Mouse (Mus musculus) hindbrain, postnatal 0 days (tissue): ENCODE measurements at regions not wholly inside any gene's neighbourhood (a gene's known extent, or its start where the extent isn't known, plus 50 kb on each side); places are given as distances from the start of the nearest gene placed in this dataset.
A peak's percentile ranks its signal among the peaks of the same experiment; 100 is the strongest.

ENCODE experiments used
- ATAC-seq: fragments of 200-750 bp; cut with Nextera tagmentation; 2 replicates; pipeline ENCODE4 v1.8.0; 2017; ENCODE audit warnings: mild to moderate bottlenecking, moderate TSS enrichment, moderate library complexity
- DNase-seq: peaks from one replicate; pipeline ENCODE4 v3.0.0-alpha.2; 2015; ENCODE audit warnings: low spot score
- H3K27ac ChIP-seq: fragments of 300-500 bp; sonication (generic); 2 replicates; pipeline ENCODE4 v1.5.1; 2014; ENCODE audit warnings: mild to moderate bottlenecking
- H3K27me3 ChIP-seq: fragments of 300-500 bp; sonication (generic); 2 replicates; pipeline ENCODE4 v1.6.1; 2014; ENCODE audit warnings: low read length, mixed read lengths; ENCODE audit not compliant: insufficient read depth
- H3K36me3 ChIP-seq: fragments of 300-500 bp; sonication (generic); 2 replicates; pipeline ENCODE4 v1.6.1; 2014; ENCODE audit warnings: low read length, mixed read lengths; ENCODE audit not compliant: insufficient read depth
- H3K4me1 ChIP-seq: fragments of 300-500 bp; sonication (generic); 2 replicates; pipeline ENCODE4 v1.6.1; 2014; ENCODE audit warnings: antibody characterized with exemption, low read length, mixed read lengths; ENCODE audit not compliant: insufficient read depth
- H3K4me2 ChIP-seq: fragments of 300-500 bp; sonication (generic); 2 replicates; pipeline ENCODE4 v1.6.1; 2014; ENCODE audit warnings: low read depth, mild to moderate bottlenecking, low read length, moderate library complexity, mixed read lengths
- H3K4me3 ChIP-seq: fragments of 300-500 bp; sonication (generic); 2 replicates; pipeline ENCODE4 v1.5.1; 2014; ENCODE audit warnings: low read length
- H3K9ac ChIP-seq: fragments of 300-500 bp; sonication (generic); replicated peaks from 2 replicates; pipeline ENCODE4 v1.6.1; 2014; ENCODE audit warnings: mild to moderate bottlenecking, low read length, moderate library complexity, mixed read lengths
- H3K9me3 ChIP-seq: fragments of 300-500 bp; sonication (generic); 2 replicates; pipeline ENCODE4 v1.6.1; 2016; ENCODE audit warnings: low read length, mixed read lengths
- CTCF ChIP-seq: IDR thresholded peaks from 2 replicates; pipeline ENCODE4 v1.5.1; 2016; ENCODE audit warnings: antibody characterized with exemption, control low read depth, low read depth
- WGBS: fragments of 180-500 bp; shearing (Covaris S2); extraction: QIAGEN DNeasy Blood & Tissue Kit; methylation state at CpG from one replicate; pipeline ENCODE4 v1.1.7; 2014; 5-methylcytosine and 5-hydroxymethylcytosine counted together

DNA sequence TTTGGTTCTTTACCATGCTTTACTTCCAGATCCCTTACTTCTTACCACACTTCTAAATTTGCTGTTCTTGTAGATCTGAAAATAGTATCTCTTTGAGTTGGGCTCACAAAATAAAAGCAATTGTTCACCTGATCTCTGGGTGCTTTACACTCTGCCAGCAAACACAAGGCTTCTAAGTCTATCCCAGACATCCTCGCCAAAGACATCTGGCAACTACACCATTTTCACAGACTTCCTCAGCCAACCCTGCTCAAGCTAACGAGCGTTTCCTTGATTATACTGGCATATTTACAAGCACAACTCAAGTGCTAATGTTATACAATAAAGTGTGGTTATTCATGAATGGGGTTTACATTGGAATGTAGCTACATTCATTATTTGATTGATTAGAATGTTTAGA, 56.8 kb upstream of the Gm6657 start:
- 58% methylated on average over 3 of the region's 3 CpGs for WGBS
- DNase-seq = peak; percentile 7
- H3K36me3 ChIP-seq = no peaks in the 10 kb centered on the region
- no peak for TF ChIP-seq CTCF
- no peaks in the 10 kb centered on the region; the same call in 1 of the 2 replicates for H3K4me1 ChIP-seq
- H3K9me3 ChIP-seq = no peaks in the 10 kb centered on the region
- no peak for ATAC-seq
- H3K9ac ChIP-seq = no peak overlapping the region
- H3K4me3 ChIP-seq = no peak overlapping the region
- no peak overlapping the region for H3K4me2 ChIP-seq
- no peaks in the 10 kb centered on the region for H3K27me3 ChIP-seq
- no peak overlapping the region for H3K27ac ChIP-seq

DNA sequence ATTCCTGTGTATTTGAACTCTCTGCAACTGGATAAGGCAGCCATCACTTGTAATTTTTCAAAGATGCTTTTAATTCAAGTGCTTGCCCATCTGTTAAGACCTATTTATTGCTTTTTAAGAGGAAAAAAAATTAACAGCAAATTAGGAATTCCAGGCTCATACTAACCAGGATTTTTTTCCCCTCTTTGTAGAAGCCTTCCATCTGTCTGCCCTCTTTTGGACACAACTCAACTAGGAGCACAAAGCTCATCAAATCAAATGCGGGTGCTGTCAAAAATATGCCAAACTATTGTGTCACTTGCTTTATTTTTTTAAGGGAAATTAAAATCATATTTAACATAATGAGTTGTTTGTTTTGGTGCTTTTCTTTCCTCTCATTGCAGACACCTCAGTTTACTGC, 55.6 kb upstream of the Gm6657 start:
- DNase-seq (no peak), ATAC-seq (no peak)
- no peak overlapping the region for H3K4me2 ChIP-seq
- no peaks in the 10 kb centered on the region for H3K27me3 ChIP-seq
- H3K4me3 ChIP-seq = no peak overlapping the region
- H3K36me3 ChIP-seq = no peaks in the 10 kb centered on the region
- 80% methylated on average over 1 of the region's 1 CpGs for WGBS
- H3K4me1 ChIP-seq = no peaks in the 10 kb centered on the region
- H3K9ac ChIP-seq = no peak overlapping the region
- no peak for TF ChIP-seq CTCF
- no peaks in the 10 kb centered on the region for H3K9me3 ChIP-seq
- H3K27ac ChIP-seq = no peak overlapping the region
